Mouse (Mus musculus) heart, postnatal 0 days (tissue): ENCODE measurements around the gene Ranbp9. TPM values are rescaled to one million over a fixed set of nuclear protein-coding genes. Genes with fewer than 3 reads are reported as not detected.

ENCODE experiments used
- ATAC-seq: fragments of 200-750 bp; cut with Nextera tagmentation; 2 replicates; pipeline ENCODE4 v1.8.0; 2017; ENCODE audit warnings: low read depth, moderate number of reproducible peaks, moderate library complexity; ENCODE audit not compliant: insufficient read depth
- DNase-seq: peaks from one replicate; pipeline ENCODE4 v3.0.0-alpha.2; 2016; ENCODE audit warnings: low spot score
- H3K27ac ChIP-seq: fragments of 300-500 bp; sonication (generic); 2 replicates; pipeline ENCODE4 v1.5.1; 2014; ENCODE audit warnings: low read depth, mild to moderate bottlenecking
- H3K27me3 ChIP-seq: fragments of 300-500 bp; sonication (generic); 2 replicates; pipeline ENCODE4 v1.6.1; 2014; ENCODE audit warnings: low read length, mixed read lengths; ENCODE audit not compliant: control insufficient read depth, insufficient read depth
- H3K36me3 ChIP-seq: fragments of 300-500 bp; sonication (generic); replicated peaks from 2 replicates; pipeline ENCODE4 v1.6.1; 2014; ENCODE audit warnings: low read length, mixed read lengths; ENCODE audit not compliant: control insufficient read depth, insufficient read depth
- H3K4me1 ChIP-seq: fragments of 300-500 bp; sonication (generic); 2 replicates; pipeline ENCODE4 v1.6.1; 2014; ENCODE audit warnings: antibody characterized with exemption; ENCODE audit not compliant: control insufficient read depth, insufficient read depth
- H3K4me2 ChIP-seq: fragments of 300-500 bp; sonication (generic); 2 replicates; pipeline ENCODE4 v1.6.1; 2014; ENCODE audit warnings: low read depth, mild to moderate bottlenecking, low read length, moderate library complexity
- H3K4me3 ChIP-seq: fragments of 300-500 bp; sonication (generic); 2 replicates; pipeline ENCODE4 v1.5.1; 2014; ENCODE audit warnings: low read depth, low read length
- H3K9ac ChIP-seq: fragments of 300-500 bp; sonication (generic); replicated peaks from 2 replicates; pipeline ENCODE4 v1.6.1; 2014; ENCODE audit warnings: low read depth, low read length, mixed read lengths
- H3K9me3 ChIP-seq: fragments of 300-500 bp; sonication (generic); replicated peaks from 2 replicates; pipeline ENCODE4 v1.6.1; 2016; ENCODE audit warnings: low read length; ENCODE audit not compliant: control insufficient read depth
- CTCF ChIP-seq: IDR thresholded peaks from 2 replicates; pipeline ENCODE4 v1.5.1; 2016; ENCODE audit warnings: antibody characterized with exemption, control low read depth, low read depth
- EP300 ChIP-seq: IDR thresholded peaks from 2 replicates; pipeline ENCODE4 v1.6.1; 2016; ENCODE audit warnings: antibody characterized with exemption, low read depth
- WGBS: fragments of 180-500 bp; shearing (Covaris S2); extraction: QIAGEN DNeasy Blood & Tissue Kit; methylation state at CpG from one replicate; pipeline ENCODE4 v1.1.7; 2014; 5-methylcytosine and 5-hydroxymethylcytosine counted together
- polyA plus RNA-seq: library from polyadenylated mRNA; unstranded; fragments of >200 nt; fragmentation: Nextera tagmentation; extraction: Ambion mirVana; gene quantifications from 2 replicates; pipeline ENCODE4 v1.2.1, GENCODE M21; 2015
- total RNA-seq: library from RNA; depleted of rRNA; stranded (reverse); fragments of >200 nt; gene quantifications from 2 replicates; pipeline ENCODE4 v1.2.3, GENCODE M21; 2014; ENCODE audit warnings: low replicate concordance

The Ranbp9 gene
- total and polyA plus RNA-seq, 2 experiments from 2014 or later, result 6.7 to 42.5 TPM

DNA sequence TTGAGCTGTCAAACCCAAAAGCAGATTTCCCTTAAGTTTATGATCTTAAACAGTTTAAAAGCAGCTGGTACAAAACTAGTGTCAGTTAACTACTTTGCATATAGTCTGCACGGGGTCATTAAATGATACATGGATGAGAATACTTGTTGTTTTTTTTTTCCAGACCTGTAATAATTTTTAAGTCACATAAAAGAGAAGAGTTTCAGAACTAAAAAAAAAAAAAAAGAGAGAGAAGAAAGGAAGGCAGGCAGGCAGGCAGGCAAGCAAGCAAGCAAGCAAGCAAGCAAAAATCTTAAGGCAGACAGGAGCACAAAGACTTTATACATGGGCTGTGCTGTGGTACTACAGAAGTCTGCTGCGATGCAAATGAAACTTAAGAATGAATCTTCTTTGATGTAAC is 47.7 kb downstream of the Ranbp9 start:
- Histone ChIP-seq H3K9me3 (no peaks in the 10 kb centered on the region), H3K9ac (no peak overlapping the region), H3K36me3 (peaks cover 11% of the 10 kb centered on the region), H3K27me3 (no peaks in the 10 kb centered on the region), H3K4me3 (no peak overlapping the region), H3K27ac (no peak overlapping the region), H3K4me1 (no peaks in the 10 kb centered on the region; the same call in 1 of the 2 replicates), H3K4me2 (no peak overlapping the region)
- DNase-seq (no peak), ATAC-seq (no peak)
- no peak for TF ChIP-seq CTCF
- TF ChIP-seq EP300, result no peak
- WGBS, result 89% methylated on average over 2 of the region's 2 CpGs

- Histone ChIP-seq H3K4me1 (no peaks in the 10 kb centered on the region), H3K9me3 (no peaks in the 10 kb centered on the region), H3K27ac (no peak overlapping the region), H3K9ac (no peak overlapping the region), H3K36me3 (peaks cover 18% of the 10 kb centered on the region), H3K4me2 (no peak overlapping the region), H3K4me3 (no peak overlapping the region), H3K27me3 (no peaks in the 10 kb centered on the region)
- DNase-seq (no peak), ATAC-seq (no peak)
- TF ChIP-seq CTCF, result no peak
- no peak for TF ChIP-seq EP300
- 75% methylated on average over 4 of the region's 4 CpGs for WGBS
These were observed 52.6 kb downstream of the Ranbp9 start for GRCm38 (mm10) chr13:43428436-43428835.

DNA sequence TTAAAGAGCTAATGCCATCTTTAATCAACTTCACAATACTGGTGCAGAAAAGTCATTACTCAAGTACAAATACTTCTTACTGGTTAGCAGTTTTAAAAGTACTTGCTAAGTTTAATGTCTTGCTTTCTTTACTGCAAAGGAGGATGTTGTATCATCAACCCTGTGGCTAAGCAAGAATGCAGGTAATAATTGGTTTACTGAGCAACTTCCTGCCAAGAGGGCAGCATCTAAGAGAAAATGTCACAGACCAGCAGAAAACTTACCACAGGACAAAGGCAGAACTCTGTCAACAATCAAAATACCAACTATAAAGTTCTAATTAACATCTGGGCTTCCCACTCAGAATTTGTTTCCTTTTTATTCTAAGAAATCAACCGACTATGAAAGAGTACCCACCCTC is 65.8 kb downstream of the Ranbp9 start:
- ATAC-seq (no peak), DNase-seq (no peak)
- H3K4me3 ChIP-seq, result no peak overlapping the region
- TF ChIP-seq EP300, result no peak
- no peak for TF ChIP-seq CTCF
- H3K36me3 ChIP-seq, result peaks cover 72% of the 10 kb centered on the region
- no peaks in the 10 kb centered on the region for H3K27me3 ChIP-seq
- no peak overlapping the region for H3K27ac ChIP-seq
- no peaks in the 10 kb centered on the region for H3K4me1 ChIP-seq
- H3K4me2 ChIP-seq, result no peak overlapping the region
- WGBS, result 79% methylated on average over 1 of the region's 1 CpGs
- no peaks in the 10 kb centered on the region for H3K9me3 ChIP-seq
- no peak overlapping the region for H3K9ac ChIP-seq

DNA sequence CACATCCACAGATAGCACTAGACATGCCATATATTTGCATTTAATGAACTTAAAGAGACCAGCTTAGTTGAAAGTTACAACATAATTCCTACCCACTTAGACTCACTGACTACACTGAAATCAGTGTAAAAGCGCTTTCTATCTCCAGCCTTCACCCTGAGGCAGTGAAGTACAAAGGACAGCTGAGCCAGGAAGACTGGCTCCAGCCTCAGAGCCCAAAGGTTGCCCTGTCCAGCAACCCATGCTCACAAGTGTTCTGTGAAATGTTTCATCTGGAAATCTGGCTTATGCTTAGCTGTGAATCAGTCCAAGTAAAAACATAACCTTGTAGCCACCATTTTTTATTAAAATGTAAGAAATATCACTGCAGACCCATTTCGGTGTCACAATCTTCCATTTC is 67.5 kb downstream of the Ranbp9 start:
- WGBS, result 96% methylated on average over 2 of the region's 2 CpGs
- no peak for ATAC-seq
- no peak overlapping the region for H3K9ac ChIP-seq
- no peak for TF ChIP-seq CTCF
- TF ChIP-seq EP300, result no peak
- H3K27ac ChIP-seq, result no peak overlapping the region
- peaks cover 60% of the 10 kb centered on the region for H3K36me3 ChIP-seq
- no peaks in the 10 kb centered on the region for H3K9me3 ChIP-seq
- H3K4me1 ChIP-seq, result no peaks in the 10 kb centered on the region
- H3K4me3 ChIP-seq, result no peak overlapping the region
- no peak overlapping the region for H3K4me2 ChIP-seq
- DNase-seq, result no peak
- H3K27me3 ChIP-seq, result no peaks in the 10 kb centered on the region

- Histone ChIP-seq H3K4me2 (no peak overlapping the region), H3K9ac (no peak overlapping the region), H3K4me3 (no peak overlapping the region), H3K36me3 (peaks cover 62% of the 10 kb centered on the region), H3K27me3 (no peaks in the 10 kb centered on the region), H3K4me1 (no peaks in the 10 kb centered on the region), H3K9me3 (no peaks in the 10 kb centered on the region), H3K27ac (no peak overlapping the region)
- TF ChIP-seq CTCF, result no peak
- TF ChIP-seq EP300, result no peak
- DNase-seq (no peak), ATAC-seq (no peak)
- 81% methylated on average over 7 of the region's 7 CpGs for WGBS
These were observed 68.8 kb downstream of the Ranbp9 start for GRCm38 (mm10) chr13:43412311-43412710.

DNA sequence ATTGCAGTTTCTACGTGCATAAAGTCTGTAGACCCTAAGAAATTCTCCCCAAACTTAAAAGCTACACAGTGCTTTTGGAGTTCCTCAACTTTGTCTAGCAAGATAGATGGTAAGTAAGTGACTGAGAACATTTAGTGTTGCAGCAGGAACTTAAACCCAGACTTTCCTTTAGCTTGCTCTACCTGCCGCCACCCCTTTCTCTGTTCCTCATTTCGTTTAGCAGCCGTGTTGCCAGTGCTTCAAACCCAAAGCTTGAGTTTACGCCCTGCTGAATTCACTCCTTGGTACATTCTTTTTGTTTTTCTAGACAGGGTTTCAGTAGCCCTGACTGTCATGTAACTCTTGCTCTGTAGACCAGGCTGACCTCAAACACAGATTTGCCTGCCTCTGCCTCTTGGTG is 81.5 kb downstream of the Ranbp9 start:
- TF ChIP-seq EP300 (no peak), CTCF (no peak)
- H3K36me3 ChIP-seq, result peaks cover 51% of the 10 kb centered on the region
- no peak overlapping the region for H3K9ac ChIP-seq

More for the DNA sequence above, 81.5 kb downstream of the Ranbp9 start:
- Histone ChIP-seq H3K4me3 (no peak overlapping the region), H3K4me2 (no peak overlapping the region; the same call in 1 of the 2 replicates), H3K27ac (no peak overlapping the region), H3K27me3 (no peaks in the 10 kb centered on the region), H3K4me1 (0 out of 2 replicates have a peak, but pooled peaks cover 7% of the 10 kb centered on the region), H3K9me3 (no peaks in the 10 kb centered on the region)
- WGBS, result 78% methylated on average over 5 of the region's 5 CpGs
- ATAC-seq (no peak), DNase-seq (no peak)
